Mouse (Mus musculus) heart, embryonic 15.5 days (tissue): ENCODE data around the gene Gm21746. TPM values are rescaled to one million over a fixed set of nuclear protein-coding genes. Genes with fewer than 3 reads are reported as not detected.
"Not testable (repeated sequence)": the region's sequence is repeated elsewhere in the genome, so short reads cannot be mapped to it uniquely, and the experiment has no call there.

Experiments
- ATAC-seq: fragments of 200-750 bp; cut with Nextera tagmentation; replicated peaks from 2 replicates; pipeline ENCODE4 v1.8.0; 2017; ENCODE audit warnings: low read depth, moderate TSS enrichment; ENCODE audit not compliant: insufficient number of reproducible peaks, insufficient read depth, low FRiP score
- H3K27ac ChIP-seq: fragments of 300-500 bp; sonication (generic); 2 replicates; pipeline ENCODE4 v1.5.1; 2015; ENCODE audit warnings: mild to moderate bottlenecking, inconsistent platforms
- H3K27me3 ChIP-seq: fragments of 300-500 bp; sonication (generic); 2 replicates; pipeline ENCODE4 v1.6.1; 2015; ENCODE audit warnings: inconsistent platforms
- H3K36me3 ChIP-seq: fragments of 300-500 bp; sonication (generic); 2 replicates; pipeline ENCODE4 v1.6.1; 2015; ENCODE audit warnings: mild to moderate bottlenecking, inconsistent platforms
- H3K4me1 ChIP-seq: fragments of 300-500 bp; sonication (generic); replicated peaks from 2 replicates; pipeline ENCODE4 v1.6.1; 2015; ENCODE audit warnings: inconsistent platforms
- H3K4me2 ChIP-seq: fragments of 300-500 bp; sonication (generic); 2 replicates; pipeline ENCODE4 v1.6.1; 2015; ENCODE audit warnings: inconsistent platforms, mild to moderate bottlenecking, moderate library complexity
- H3K4me3 ChIP-seq: fragments of 300-500 bp; sonication (generic); 2 replicates; pipeline ENCODE4 v1.5.1; 2015; ENCODE audit warnings: mild to moderate bottlenecking, inconsistent platforms
- H3K9ac ChIP-seq: fragments of 300-500 bp; sonication (generic); 2 replicates; pipeline ENCODE4 v1.6.1; 2015; ENCODE audit warnings: mild to moderate bottlenecking, inconsistent platforms
- H3K9me3 ChIP-seq: fragments of 300-500 bp; sonication (generic); replicated peaks from 2 replicates; pipeline ENCODE4 v1.6.1; 2016; ENCODE audit warnings: inconsistent platforms
- WGBS: fragments of 180-500 bp; shearing (Covaris S2); methylation state at CpG from one replicate; pipeline ENCODE4 v1.1.7; 2015; ENCODE audit warnings: mixed read lengths; 5-methylcytosine and 5-hydroxymethylcytosine counted together
- polyA plus RNA-seq: library from polyadenylated mRNA; unstranded; fragments of >200 nt; fragmentation: Nextera tagmentation; extraction: Ambion mirVana; gene quantifications from 2 replicates; pipeline ENCODE4 v1.2.1, GENCODE M21; 2015

The Gm21746 gene
- not detected in 2 replicates for polyA plus RNA-seq

GRCm38 (mm10) chrY:6237895-6238294, at the start of gene Gm21746:
Gene Gm21746 (minus strand): TSS chrY:6237995.
- not testable (repeated sequence) for H3K27ac ChIP-seq, H3K9me3 ChIP-seq, H3K9ac ChIP-seq, H3K36me3 ChIP-seq, H3K4me2 ChIP-seq, H3K4me1 ChIP-seq, H3K27me3 ChIP-seq, H3K4me3 ChIP-seq, ATAC-seq
- WGBS, result 44% methylated on average over 2 of the region's 3 CpGs

DNA sequence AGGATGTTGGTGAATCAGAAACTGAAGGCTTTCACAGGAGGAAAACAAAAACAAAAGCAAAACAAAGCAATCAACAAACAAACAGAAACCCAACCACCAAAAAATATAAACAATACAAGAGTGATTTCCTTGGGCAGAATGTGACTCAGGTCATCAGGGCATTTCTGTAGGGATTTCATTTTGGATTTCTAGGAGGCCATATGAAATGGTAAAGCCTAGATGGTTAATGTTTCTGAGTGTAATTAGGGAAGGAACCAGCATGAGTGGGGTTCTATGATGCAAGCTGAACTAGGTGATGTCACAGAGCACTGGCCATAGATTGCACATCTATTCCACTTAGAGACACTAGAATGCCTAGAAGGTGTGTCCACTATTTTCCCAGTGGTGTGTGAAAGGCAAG, 29.0 kb upstream of the Gm21746 start, which contains the start of gene Gm20873:
Gene Gm20873 (plus strand): TSS at position 301 of the 400 bp plus-strand sequence.
- not testable (repeated sequence) for H3K4me1 ChIP-seq, H3K4me3 ChIP-seq, H3K9me3 ChIP-seq, ATAC-seq, H3K27me3 ChIP-seq, H3K9ac ChIP-seq, H3K4me2 ChIP-seq, H3K27ac ChIP-seq, H3K36me3 ChIP-seq

Other genes with a start within 250 kb of the Gm21746 start
- gene Gm20873, start 29.1 kb upstream of the Gm21746 start, polyA plus RNA-seq, result not detected in 2 replicates